Mouse (Mus musculus) heart, embryonic 13.5 days (tissue): ENCODE measurements at regions not wholly inside any gene's neighbourhood (a gene's known extent, or its start where the extent isn't known, plus 50 kb on each side); places are given as distances from the start of the nearest gene placed in this dataset.

Experiments used
- ATAC-seq: fragments of 200-750 bp; cut with Nextera tagmentation; 2 replicates; pipeline ENCODE4 v1.8.0; 2017; ENCODE audit warnings: moderate TSS enrichment; ENCODE audit not compliant: insufficient number of reproducible peaks, low FRiP score, low TSS enrichment; ENCODE audit errors: extremely low read depth
- H3K27ac ChIP-seq: fragments of 300-500 bp; sonication (generic); replicated peaks from 2 replicates; pipeline ENCODE4 v1.5.1; 2015; ENCODE audit warnings: moderate library complexity, mild to moderate bottlenecking, inconsistent platforms
- H3K27me3 ChIP-seq: fragments of 300-500 bp; sonication (generic); replicated peaks from 2 replicates; pipeline ENCODE4 v1.6.1; 2015; ENCODE audit warnings: mild to moderate bottlenecking, inconsistent platforms
- H3K36me3 ChIP-seq: fragments of 300-500 bp; sonication (generic); 2 replicates; pipeline ENCODE4 v1.6.1; 2015; ENCODE audit warnings: mild to moderate bottlenecking, inconsistent platforms
- H3K4me1 ChIP-seq: fragments of 300-500 bp; sonication (generic); 2 replicates; pipeline ENCODE4 v1.6.1; 2015; ENCODE audit warnings: inconsistent platforms
- H3K4me2 ChIP-seq: fragments of 300-500 bp; sonication (generic); 2 replicates; pipeline ENCODE4 v1.6.1; 2015; ENCODE audit warnings: inconsistent platforms, mild to moderate bottlenecking, moderate library complexity
- H3K4me3 ChIP-seq: fragments of 300-500 bp; sonication (generic); 2 replicates; pipeline ENCODE4 v1.5.1; 2015; ENCODE audit warnings: moderate library complexity, mild to moderate bottlenecking, inconsistent platforms
- H3K9ac ChIP-seq: fragments of 300-500 bp; sonication (generic); 2 replicates; pipeline ENCODE4 v1.6.1; 2015; ENCODE audit warnings: inconsistent platforms, mild to moderate bottlenecking, moderate library complexity
- H3K9me3 ChIP-seq: fragments of 300-500 bp; sonication (generic); 2 replicates; pipeline ENCODE4 v1.6.1; 2016; ENCODE audit warnings: inconsistent platforms
- WGBS: fragments of 180-500 bp; shearing (Covaris S2); methylation state at CpG from one replicate; pipeline ENCODE4 v1.1.7; 2015; ENCODE audit warnings: mixed read lengths; 5-methylcytosine and 5-hydroxymethylcytosine counted together

DNA sequence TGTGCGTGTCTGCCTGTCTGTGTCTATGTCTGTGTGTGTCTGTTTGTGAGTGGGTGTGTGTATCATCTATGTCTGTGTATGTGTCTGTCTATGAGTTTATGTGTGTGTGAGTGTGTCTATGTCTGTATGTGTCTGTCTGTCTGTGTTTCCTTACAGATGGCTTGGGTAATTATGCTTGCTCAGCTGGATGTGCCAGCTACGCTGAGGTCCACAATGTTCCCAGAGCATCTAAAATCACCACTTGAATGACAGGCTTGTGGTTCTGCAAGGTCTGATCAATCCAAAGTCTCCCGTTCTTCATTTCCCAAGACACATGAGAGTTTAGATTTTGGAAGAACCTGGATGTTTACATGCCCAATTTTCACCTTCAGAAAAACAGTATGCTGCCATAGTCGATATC, 573.2 kb downstream of the Nfib start:
- Histone ChIP-seq H3K27ac (peak overlapping the region; percentile 92), H3K4me3 (no peak overlapping the region), H3K4me1 (peaks cover 29% of the 10 kb centered on the region), H3K9me3 (no peaks in the 10 kb centered on the region), H3K36me3 (no peaks in the 10 kb centered on the region), H3K4me2 (no peak overlapping the region), H3K9ac (no peak overlapping the region), H3K27me3 (no peaks in the 10 kb centered on the region)
- 51% methylated on average over 4 of the region's 4 CpGs for WGBS
- ATAC-seq, result no peak

DNA sequence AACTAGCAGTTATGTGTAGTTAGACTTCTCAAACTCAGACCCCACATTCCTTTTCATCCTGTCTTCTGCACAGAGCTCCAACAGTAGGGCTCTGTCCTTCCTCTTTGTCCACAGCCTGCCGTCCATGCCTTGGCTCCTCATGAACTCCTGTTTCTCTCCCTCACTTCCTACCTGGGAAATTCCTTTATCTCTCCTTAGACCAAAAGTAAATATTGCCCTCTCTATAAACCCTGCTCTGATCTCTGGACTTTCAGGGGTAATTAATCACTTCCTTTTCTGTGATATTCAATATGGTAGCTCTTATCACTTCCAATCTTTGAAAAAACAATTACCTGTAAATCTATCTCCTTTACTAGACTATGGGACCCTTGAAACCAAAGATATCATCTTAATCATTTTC, 576.1 kb downstream of the Nfib start:
- Histone ChIP-seq H3K27me3 (no peaks in the 10 kb centered on the region), H3K4me1 (peaks cover 27% of the 10 kb centered on the region), H3K36me3 (no peaks in the 10 kb centered on the region), H3K4me3 (no peak overlapping the region), H3K27ac (no peak overlapping the region), H3K9ac (no peak overlapping the region), H3K9me3 (no peaks in the 10 kb centered on the region; the same call in 1 of the 2 replicates), H3K4me2 (no peak overlapping the region)
- 36% methylated on average over 1 of the region's 1 CpGs for WGBS
- no peak for ATAC-seq

GRCm38 (mm10) chr4:82123733-82124132, 581.8 kb downstream of the Nfib start:
- Histone ChIP-seq H3K27me3 (no peaks in the 10 kb centered on the region), H3K4me2 (no peak overlapping the region), H3K4me1 (peaks cover 6% of the 10 kb centered on the region), H3K9ac (no peak overlapping the region), H3K27ac (no peak overlapping the region), H3K36me3 (no peaks in the 10 kb centered on the region), H3K4me3 (no peak overlapping the region), H3K9me3 (no peaks in the 10 kb centered on the region; the same call in 1 of the 2 replicates)
- 84% methylated on average over 5 of the region's 5 CpGs for WGBS
- no peak for ATAC-seq

DNA sequence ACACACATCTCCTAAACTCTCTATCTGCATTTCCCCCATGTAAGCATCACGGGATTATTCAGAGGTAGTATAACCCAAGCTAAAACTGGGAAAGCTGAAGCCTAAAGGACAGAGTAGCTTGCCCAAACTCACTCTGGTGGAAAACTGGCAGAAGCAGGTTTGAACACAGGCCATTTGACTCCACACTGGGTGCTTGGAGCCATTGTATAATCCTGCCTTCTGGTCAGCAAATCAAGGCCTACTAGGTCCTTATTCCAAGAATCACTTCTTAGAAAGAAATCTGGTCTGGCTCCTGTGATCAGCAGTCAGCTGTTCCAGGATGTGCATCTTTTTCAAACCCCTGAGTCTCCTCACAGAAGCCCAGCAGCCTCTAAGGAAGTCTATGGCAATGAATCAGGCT, 582.4 kb downstream of the Nfib start:
- H3K27me3 ChIP-seq, result no peaks in the 10 kb centered on the region
- H3K9ac ChIP-seq, result no peak overlapping the region
- H3K27ac ChIP-seq, result no peak overlapping the region
- no peak overlapping the region for H3K4me2 ChIP-seq
- no peak for ATAC-seq
- no peak overlapping the region for H3K4me3 ChIP-seq
- H3K36me3 ChIP-seq, result no peaks in the 10 kb centered on the region
- 85% methylated on average over 1 of the region's 1 CpGs for WGBS
- no peaks in the 10 kb centered on the region; the same call in 1 of the 2 replicates for H3K9me3 ChIP-seq
- H3K4me1 ChIP-seq, result peaks cover 6% of the 10 kb centered on the region

GRCm38 (mm10) chr4:82120796-82121195, 584.8 kb downstream of the Nfib start:
- Histone ChIP-seq H3K9me3 (no peaks in the 10 kb centered on the region; the same call in 1 of the 2 replicates), H3K4me1 (peaks cover 6% of the 10 kb centered on the region), H3K27me3 (no peaks in the 10 kb centered on the region), H3K4me2 (no peak overlapping the region), H3K9ac (no peak overlapping the region), H3K27ac (no peak overlapping the region), H3K36me3 (no peaks in the 10 kb centered on the region), H3K4me3 (no peak overlapping the region)
- WGBS, result 48% methylated on average over 4 of the region's 4 CpGs
- ATAC-seq, result no peak

GRCm38 (mm10) chr4:82120326-82120725, 585.2 kb downstream of the Nfib start:
- Histone ChIP-seq H3K9ac (no peak overlapping the region), H3K4me2 (no peak overlapping the region), H3K27ac (no peak overlapping the region), H3K4me3 (no peak overlapping the region), H3K27me3 (no peaks in the 10 kb centered on the region), H3K4me1 (peaks cover 6% of the 10 kb centered on the region), H3K36me3 (no peaks in the 10 kb centered on the region), H3K9me3 (no peaks in the 10 kb centered on the region; the same call in 1 of the 2 replicates)
- ATAC-seq, result no peak
- WGBS, result 43% methylated on average over 1 of the region's 1 CpGs

DNA sequence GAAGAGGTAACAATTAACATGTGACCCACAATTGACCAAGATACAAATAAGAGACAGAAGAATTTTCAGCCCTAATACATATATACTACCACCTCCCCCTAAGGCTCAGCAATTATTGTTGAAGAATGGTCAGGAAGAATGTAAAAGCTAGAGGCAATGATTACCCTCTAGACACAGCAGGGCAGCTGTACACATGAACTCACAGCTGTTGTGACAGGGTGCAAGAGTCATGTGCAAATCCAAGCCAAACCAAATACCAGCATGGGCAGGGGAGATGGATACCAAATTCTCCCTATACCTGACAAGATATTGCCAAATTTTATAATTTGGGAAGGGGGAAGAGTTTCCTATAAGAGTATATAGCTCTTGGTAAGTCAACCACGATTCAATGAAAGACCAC, 603.7 kb downstream of the Nfib start:
- Histone ChIP-seq H3K9ac (no peak overlapping the region), H3K4me3 (no peak overlapping the region), H3K27ac (no peak overlapping the region), H3K9me3 (no peaks in the 10 kb centered on the region), H3K27me3 (no peaks in the 10 kb centered on the region), H3K36me3 (no peaks in the 10 kb centered on the region), H3K4me1 (0 out of 2 replicates have a peak, but pooled peaks cover 2% of the 10 kb centered on the region), H3K4me2 (no peak overlapping the region)
- WGBS, result 79% methylated on average over 1 of the region's 1 CpGs
- no peak for ATAC-seq

DNA sequence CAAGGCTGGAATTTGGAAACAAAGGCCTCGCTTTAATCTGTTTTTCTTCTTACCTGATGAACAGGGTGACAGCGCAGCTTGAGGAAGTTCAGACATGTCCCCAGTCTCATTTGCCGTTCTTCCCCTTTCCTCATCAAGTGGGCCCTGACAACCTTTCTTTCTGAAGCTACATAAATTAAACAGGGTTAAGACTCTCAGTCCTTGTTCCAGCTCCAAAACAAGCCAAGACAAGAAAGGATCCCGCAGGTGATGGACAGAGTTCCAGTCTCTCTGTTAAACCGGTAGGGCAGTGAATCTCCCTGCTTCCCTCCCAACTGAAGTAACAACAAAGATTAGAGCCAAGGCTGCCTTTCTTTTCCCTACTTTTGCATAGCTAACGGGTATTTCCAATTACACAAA, 605.6 kb downstream of the Nfib start:
- Histone ChIP-seq H3K9ac (no peak overlapping the region), H3K36me3 (no peaks in the 10 kb centered on the region), H3K27ac (no peak overlapping the region), H3K4me3 (no peak overlapping the region), H3K4me2 (no peak overlapping the region), H3K4me1 (peaks cover 9% of the 10 kb centered on the region; the same call in 1 of the 2 replicates), H3K27me3 (no peaks in the 10 kb centered on the region), H3K9me3 (no peaks in the 10 kb centered on the region)
- no peak for ATAC-seq
- WGBS, result 76% methylated on average over 6 of the region's 6 CpGs

GRCm38 (mm10) chr4:82098986-82099969, 606.3 kb downstream of the Nfib start:
- ATAC-seq, result no peak
- H3K36me3 ChIP-seq, result no peaks in the 10 kb centered on the region
- H3K4me1 ChIP-seq, result peaks cover 9% of the 10 kb centered on the region
- no peak overlapping the region for H3K27ac ChIP-seq
- H3K27me3 ChIP-seq, result no peaks in the 10 kb centered on the region
- no peaks in the 10 kb centered on the region for H3K9me3 ChIP-seq
- no peak overlapping the region for H3K4me2 ChIP-seq
- no peak overlapping the region for H3K9ac ChIP-seq
- 80% methylated on average over 13 of the region's 13 CpGs for WGBS
- H3K4me3 ChIP-seq, result no peak overlapping the region

DNA sequence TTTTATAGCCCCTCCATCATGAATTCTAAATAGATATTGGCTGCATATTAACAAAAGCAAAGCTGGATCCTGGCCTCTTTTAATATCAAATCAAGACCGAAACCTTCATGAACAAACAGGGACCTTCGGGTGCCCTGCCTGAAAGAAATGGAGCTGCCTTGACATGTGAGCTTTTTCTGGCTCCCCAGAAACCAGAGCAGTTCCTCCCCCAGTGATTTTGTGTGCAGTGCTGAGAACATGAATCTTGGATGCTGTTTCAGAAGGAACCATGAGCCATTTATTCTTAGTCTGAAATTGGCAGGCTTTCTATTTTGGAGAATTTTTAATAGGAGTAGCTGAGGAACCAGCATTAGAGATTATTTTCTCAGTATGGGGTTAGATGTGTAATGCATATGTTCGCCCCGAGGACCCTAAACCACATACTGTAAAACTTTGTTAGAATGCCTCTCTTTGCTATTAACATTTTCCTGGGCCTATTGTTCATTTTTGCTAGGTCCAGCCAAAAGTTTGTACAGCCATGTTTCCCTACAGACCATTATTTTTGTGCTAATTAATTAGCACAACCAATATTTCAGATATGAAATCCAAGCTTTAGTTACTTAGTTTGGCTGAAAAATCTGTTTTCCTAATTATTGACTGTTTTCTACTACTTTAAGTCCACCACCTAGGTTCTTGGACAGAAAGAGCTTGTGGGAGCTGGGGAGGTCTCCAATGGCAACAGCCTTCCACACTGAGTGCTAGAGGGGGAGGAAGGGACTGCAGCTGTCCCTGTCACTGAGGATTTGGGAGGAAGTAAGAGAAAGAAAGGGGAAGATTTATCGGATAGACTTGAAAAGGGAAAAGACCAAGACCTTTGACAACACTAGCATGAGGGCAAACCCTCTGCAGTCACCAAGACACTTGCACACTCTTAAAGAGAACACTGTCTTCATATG, 613.0 kb downstream of the Nfib start:
- ATAC-seq, result no peak
- H3K9me3 ChIP-seq, result no peaks in the 10 kb centered on the region
- WGBS, result 76% methylated on average over 5 of the region's 5 CpGs
- H3K4me1 ChIP-seq, result peaks cover 11% of the 10 kb centered on the region
- H3K9ac ChIP-seq, result no peak overlapping the region
- no peaks in the 10 kb centered on the region for H3K27me3 ChIP-seq
- H3K27ac ChIP-seq, result no peak overlapping the region
- H3K4me3 ChIP-seq, result no peak overlapping the region
- H3K36me3 ChIP-seq, result no peaks in the 10 kb centered on the region
- H3K4me2 ChIP-seq, result no peak overlapping the region

GRCm38 (mm10) chr4:82089657-82090056, 615.9 kb downstream of the Nfib start:
- peaks cover 3% of the 10 kb centered on the region for H3K4me1 ChIP-seq
- H3K9me3 ChIP-seq, result no peaks in the 10 kb centered on the region
- H3K4me3 ChIP-seq, result no peak overlapping the region
- H3K27me3 ChIP-seq, result no peaks in the 10 kb centered on the region
- no peak overlapping the region for H3K27ac ChIP-seq
- no peak overlapping the region for H3K4me2 ChIP-seq
- 83% methylated on average over 5 of the region's 5 CpGs for WGBS
- ATAC-seq, result no peak
- no peaks in the 10 kb centered on the region for H3K36me3 ChIP-seq
- no peak overlapping the region for H3K9ac ChIP-seq
